Mouse (Mus musculus): Measurements from ENCODE around the gene Gm17651. TPM values are rescaled to one million over a fixed set of nuclear protein-coding genes. Genes with fewer than 3 reads are reported as not detected.

Gene Gm17651
- polyA plus RNA-seq, 1 experiment from 2014 or later: not detected

- no peak for DNase-seq
- Histone ChIP-seq H3K27me3 (ENCODE audit: insufficient read depth, low read length) (no peaks in the 10 kb centered on the region), H3K27ac (ENCODE audit: low read depth) (peak overlapping the region; percentile 91), H3K9me3 (ENCODE audit: low read length) (no peaks in the 10 kb centered on the region), H3K9ac (replicated peaks) (no peak overlapping the region), H3K36me3 (replicated peaks; ENCODE audit: insufficient read depth, low read length) (0 out of 2 replicates have a peak, but pooled peaks cover 7% of the 10 kb centered on the region), H3K4me2 (ENCODE audit: low read depth, low read length) (peak overlapping the region; percentile 76), H3K4me3 (ENCODE audit: low read depth, low read length) (no peak overlapping the region), H3K4me1 (ENCODE audit: insufficient read depth) (peaks cover 25% of the 10 kb centered on the region)
- 84% methylated on average over 4 of the region's 4 CpGs for WGBS (ENCODE audit: insufficient replicate concordance)
- TF ChIP-seq CTCF (IDR thresholded peaks at IDR 0.05; ENCODE audit: low read depth) (no peak), EP300 (IDR thresholded peaks at IDR 0.05; ENCODE audit: low read depth) (no peak)
- no peak for ATAC-seq
Observed at GRCm38 (mm10) chr3:97630746-97631145, 43.7 kb downstream of the Gm17651 start.

- no peak for ATAC-seq
Observed at GRCm38 (mm10) chr3:97629941-97630340, 44.6 kb downstream of the Gm17651 start.

GRCm38 (mm10) chr3:97628391-97629001, 46.0 kb downstream of the Gm17651 start, which contains the start of gene Fmo5:
Fmo5 (plus strand) TSS chr3:97628804.
- 2% methylated on average over 18 of the region's 18 CpGs for WGBS (ENCODE audit: insufficient replicate concordance)
- TF ChIP-seq EP300 (IDR thresholded peaks at IDR 0.05; ENCODE audit: low read depth) (peak; percentile 52; the same call in 1 of the 2 replicates), CTCF (IDR thresholded peaks at IDR 0.05; ENCODE audit: low read depth) (no peak)

More at GRCm38 (mm10) chr3:97629941-97630340, 44.6 kb downstream of the Gm17651 start:
- Histone ChIP-seq H3K4me3 (ENCODE audit: low read depth, low read length) (peak overlapping the region; percentile 53), H3K36me3 (replicated peaks; ENCODE audit: insufficient read depth, low read length) (0 out of 2 replicates have a peak, but pooled peaks cover 2% of the 10 kb centered on the region), H3K4me2 (ENCODE audit: low read depth, low read length) (peak overlapping the region; percentile 76), H3K4me1 (ENCODE audit: insufficient read depth) (peaks cover 25% of the 10 kb centered on the region), H3K9me3 (ENCODE audit: low read length) (no peaks in the 10 kb centered on the region), H3K27ac (ENCODE audit: low read depth) (peak overlapping the region; percentile 91), H3K27me3 (ENCODE audit: insufficient read depth, low read length) (no peaks in the 10 kb centered on the region), H3K9ac (replicated peaks) (peak overlapping the region; percentile 27; the same call in 1 of the 2 replicates)
- 52% methylated on average over 4 of the region's 4 CpGs for WGBS (ENCODE audit: insufficient replicate concordance)
- no peak for DNase-seq
- TF ChIP-seq CTCF (IDR thresholded peaks at IDR 0.05; ENCODE audit: low read depth) (no peak), EP300 (IDR thresholded peaks at IDR 0.05; ENCODE audit: low read depth) (no peak)

GRCm38 (mm10) chr3:97627893-97628292, 46.6 kb downstream of the Gm17651 start:
- peak overlapping the region; percentile 53 for H3K4me3 ChIP-seq (ENCODE audit: low read depth, low read length)
- H3K36me3 ChIP-seq (replicated peaks; ENCODE audit: insufficient read depth, low read length): no peaks in the 10 kb centered on the region
- ATAC-seq: peak; percentile 49
- H3K27ac ChIP-seq (ENCODE audit: low read depth): peak overlapping the region; percentile 91
- H3K4me2 ChIP-seq (ENCODE audit: low read depth, low read length): peak overlapping the region; percentile 76
- H3K27me3 ChIP-seq (ENCODE audit: insufficient read depth, low read length): no peaks in the 10 kb centered on the region
- H3K9ac ChIP-seq (replicated peaks): peak overlapping the region; percentile 57; the same call in 1 of the 2 replicates
- TF ChIP-seq CTCF (IDR thresholded peaks at IDR 0.05; ENCODE audit: low read depth) (no peak), EP300 (IDR thresholded peaks at IDR 0.05; ENCODE audit: low read depth) (no peak)
- peak; percentile 26 for DNase-seq
- H3K9me3 ChIP-seq (ENCODE audit: low read length): no peaks in the 10 kb centered on the region
- WGBS (ENCODE audit: insufficient replicate concordance): 47% methylated on average over 7 of the region's 7 CpGs
- H3K4me1 ChIP-seq (ENCODE audit: insufficient read depth): peaks cover 21% of the 10 kb centered on the region

More at GRCm38 (mm10) chr3:97628391-97629001, 46.0 kb downstream of the Gm17651 start, which contains the start of gene Fmo5:
- Histone ChIP-seq H3K9ac (replicated peaks) (peak within 1 kb of the TSS; percentile 57), H3K36me3 (replicated peaks; ENCODE audit: insufficient read depth, low read length) (no peaks in the 10 kb centered on the region), H3K4me3 (ENCODE audit: low read depth, low read length) (peak within 1 kb of the TSS; percentile 53), H3K27ac (ENCODE audit: low read depth) (peak within 1 kb of the TSS; percentile 91), H3K9me3 (ENCODE audit: low read length) (no peaks in the 10 kb centered on the region), H3K4me2 (ENCODE audit: low read depth, low read length) (peak within 1 kb of the TSS; percentile 76), H3K4me1 (ENCODE audit: insufficient read depth) (peaks cover 21% of the 10 kb centered on the region), H3K27me3 (ENCODE audit: insufficient read depth, low read length) (no peaks in the 10 kb centered on the region)
- ATAC-seq (peak; percentile 92), DNase-seq (peak; percentile 84)

- Histone ChIP-seq H3K27me3 (ENCODE audit: insufficient read depth, low read length) (no peaks in the 10 kb centered on the region), H3K9ac (replicated peaks) (no peak overlapping the region), H3K36me3 (replicated peaks; ENCODE audit: insufficient read depth, low read length) (no peaks in the 10 kb centered on the region), H3K9me3 (ENCODE audit: low read length) (no peaks in the 10 kb centered on the region), H3K4me1 (ENCODE audit: insufficient read depth) (peaks cover 14% of the 10 kb centered on the region), H3K27ac (ENCODE audit: low read depth) (no peak overlapping the region), H3K4me2 (ENCODE audit: low read depth, low read length) (no peak overlapping the region), H3K4me3 (ENCODE audit: low read depth, low read length) (no peak overlapping the region)
- no peak for DNase-seq
- no peak for TF ChIP-seq CTCF (IDR thresholded peaks at IDR 0.05; ENCODE audit: low read depth)
- no peak for TF ChIP-seq EP300 (IDR thresholded peaks at IDR 0.05; ENCODE audit: low read depth)
- no peak for ATAC-seq
- WGBS (ENCODE audit: insufficient replicate concordance): 40% methylated on average over 2 of the region's 2 CpGs
Observed at GRCm38 (mm10) chr3:97624611-97625010, 49.9 kb downstream of the Gm17651 start.

Small RNA genes lying within 50 kb of the gene (microRNA-seq; reads per million reads assigned to microRNA genes)
- gene Mir7225: not detected

Other genes with a start within 250 kb of the Gm17651 start
- gene Chd1l, start 64.5 kb downstream of the Gm17651 start, polyA plus RNA-seq (2015; fragmentation: Nextera tagmentation; extraction: Ambion mirVana): 6.0 and 7.1 TPM in 2 replicates
- 67.6 and 82.4 TPM in 2 replicates for gene Fmo5, start 45.9 kb downstream of the Gm17651 start, polyA plus RNA-seq (2015; fragmentation: Nextera tagmentation; extraction: Ambion mirVana)
- gene Prkab2, start 16.5 kb downstream of the Gm17651 start, polyA plus RNA-seq (2015; fragmentation: Nextera tagmentation; extraction: Ambion mirVana): 1.1 TPM in 2 replicates
- 8.1 and 8.5 TPM in 2 replicates for gene Pde4dip, start 214.0 kb upstream of the Gm17651 start, polyA plus RNA-seq (2015; fragmentation: Nextera tagmentation; extraction: Ambion mirVana)
- gene Sec22b, start 226.5 kb upstream of the Gm17651 start, polyA plus RNA-seq (2015; fragmentation: Nextera tagmentation; extraction: Ambion mirVana): 40.0 and 42.3 TPM in 2 replicates